Mouse (Mus musculus): ENCODE data around the gene Lysmd1. TPM values are rescaled to one million over a fixed set of nuclear protein-coding genes. Genes with fewer than 3 reads are reported as not detected.
A peak's percentile ranks its signal among the peaks of the same experiment; 100 is the strongest.

Lysmd1 gene
- total RNA-seq, 2 experiments from 2014 or later, result 23.2 to 23.5 TPM

GRCm38 (mm10) chr3:95163419-95164255, 29.7 kb downstream of the Lysmd1 start:
- intact Hi-C loops (cut with DNase I), result loop anchor here (5.0 kb wide), 2 partner anchors 39 to 54 kb away; partner anchors contain the start of gene Gabpb2
- DNase-seq (ENCODE audit: extremely low spot score in 1 of 2, low spot score in 2 of 2), result peak in 1 of 2 experiments; percentile 32

- intact Hi-C loops (cut with DNase I), result loop anchor here (5.0 kb wide), 2 partner anchors 38 to 53 kb away; partner anchors contain the start of gene Gabpb2
- no peak for DNase-seq (ENCODE audit: extremely low spot score in 1 of 2, low spot score in 2 of 2)
Measured at GRCm38 (mm10) chr3:95164256-95164550, 30.3 kb downstream of the Lysmd1 start.

DNA sequence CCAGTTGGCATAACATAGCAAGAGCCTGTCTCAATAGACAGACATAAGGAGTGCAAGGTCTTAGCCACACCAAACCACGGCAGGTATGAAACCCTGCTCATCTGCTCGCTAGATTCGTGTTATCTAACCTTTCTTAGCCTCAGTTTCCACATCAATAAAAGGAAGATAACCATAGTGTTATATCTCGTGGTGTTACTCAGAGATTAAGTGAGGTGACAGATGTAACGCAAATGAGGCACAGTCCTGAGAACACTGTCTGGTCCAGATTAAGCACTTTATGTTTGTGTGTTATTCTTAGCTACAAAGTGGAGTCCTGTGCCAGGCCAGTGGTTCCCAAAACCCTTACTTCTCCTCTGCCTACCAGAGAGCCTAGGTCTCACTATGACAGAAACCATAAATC, 31.0 kb downstream of the Lysmd1 start:
- no peak for DNase-seq (ENCODE audit: extremely low spot score in 1 of 2, low spot score in 2 of 2)
- intact Hi-C loops (cut with DNase I), result loop anchor here (5.0 kb wide), 2 partner anchors 37 to 52 kb away; partner anchors contain the start of gene Gabpb2

GRCm38 (mm10) chr3:95169996-95170395, 36.1 kb downstream of the Lysmd1 start:
- DNase-seq (ENCODE audit: extremely low spot score in 1 of 2, low spot score in 2 of 2), result no peak
- intact Hi-C loops (cut with DNase I), result no loop called here

- intact Hi-C loops (cut with DNase I), result no loop called here
- no peak for DNase-seq (ENCODE audit: extremely low spot score in 1 of 2, low spot score in 2 of 2)
Measured at GRCm38 (mm10) chr3:95171105-95171504, 37.2 kb downstream of the Lysmd1 start.

- DNase-seq (ENCODE audit: extremely low spot score in 1 of 2, low spot score in 2 of 2), result no peak
- intact Hi-C loops (cut with DNase I), result no loop called here
Measured at GRCm38 (mm10) chr3:95172526-95173255, 38.8 kb downstream of the Lysmd1 start.

DNA sequence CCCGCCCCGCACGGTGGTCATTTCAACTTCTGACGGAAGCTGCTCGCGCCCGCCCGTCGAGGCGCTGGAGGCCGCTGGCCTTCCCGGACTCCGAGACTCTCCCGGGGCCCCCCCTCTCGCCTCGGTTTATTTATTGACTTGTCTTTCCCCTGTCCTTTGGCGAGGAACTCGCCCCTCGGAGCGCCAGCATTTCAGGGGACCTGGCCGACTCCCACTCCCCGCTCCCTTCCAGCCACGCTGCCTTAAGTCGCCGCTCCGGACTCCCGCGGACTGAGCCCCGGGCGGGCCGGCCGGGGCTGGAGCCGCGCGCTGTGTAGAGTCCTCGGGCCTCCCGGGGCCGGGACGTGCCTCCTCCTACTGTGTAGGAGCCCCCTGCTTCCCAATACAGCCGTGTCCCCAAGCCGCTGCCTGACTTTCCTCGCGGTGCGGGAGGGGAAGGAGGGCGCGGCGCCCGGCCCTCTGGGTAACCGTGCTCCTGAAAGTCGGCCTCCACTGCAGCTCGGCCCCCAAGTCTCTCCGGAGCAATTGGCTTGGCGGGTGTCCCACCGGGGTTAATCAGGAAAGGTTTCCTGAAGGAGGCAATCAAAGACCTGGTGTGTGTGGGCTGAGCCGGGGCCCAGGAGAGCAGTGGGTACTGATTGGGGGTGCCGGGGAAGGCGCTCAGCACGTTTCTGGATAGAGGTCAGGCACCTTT, 39.5 kb downstream of the Lysmd1 start:
- peak in 1 of 2 experiments; percentile 52 for DNase-seq (ENCODE audit: extremely low spot score in 1 of 2, low spot score in 2 of 2)
- intact Hi-C loops (cut with DNase I), result no loop called here

- peak; percentile 81 to 88 for DNase-seq (ENCODE audit: extremely low spot score in 1 of 2, low spot score in 2 of 2)
- intact Hi-C loops (cut with DNase I), result no loop called here
Measured at GRCm38 (mm10) chr3:95174011-95174592, 40.2 kb downstream of the Lysmd1 start.

DNA sequence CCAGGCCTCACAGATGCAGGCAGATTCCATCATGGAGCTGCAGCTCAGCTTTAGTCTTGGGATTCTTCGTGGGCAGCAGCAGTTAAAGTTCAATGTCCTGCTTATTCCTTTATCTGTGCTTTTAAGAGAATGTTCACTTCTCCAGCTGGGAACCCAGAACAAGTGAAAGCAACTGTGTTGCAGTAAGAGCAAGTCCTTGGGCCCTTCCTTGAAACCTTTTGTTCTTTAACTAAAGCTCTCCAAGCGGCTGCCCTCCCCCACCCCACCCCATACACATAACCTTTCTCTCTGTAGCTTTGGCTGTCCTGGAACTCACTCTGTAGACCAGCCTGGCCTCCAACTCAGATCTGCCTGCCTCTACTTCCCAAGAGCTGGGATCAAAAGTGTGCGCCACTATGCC, 42.6 kb downstream of the Lysmd1 start:
- intact Hi-C loops (cut with DNase I), result no loop called here
- DNase-seq (ENCODE audit: extremely low spot score in 1 of 2, low spot score in 2 of 2), result no peak

GRCm38 (mm10) chr3:95177583-95177982, 43.7 kb downstream of the Lysmd1 start:
- intact Hi-C loops (cut with DNase I), result no loop called here
- DNase-seq (ENCODE audit: extremely low spot score in 1 of 2, low spot score in 2 of 2), result no peak

- DNase-seq (ENCODE audit: extremely low spot score in 1 of 2, low spot score in 2 of 2), result no peak
Measured at GRCm38 (mm10) chr3:95178948-95179347, 45.1 kb downstream of the Lysmd1 start.

GRCm38 (mm10) chr3:95179890-95180289, 46.0 kb downstream of the Lysmd1 start:
- intact Hi-C loops (cut with DNase I), result no loop called here
- no peak for DNase-seq (ENCODE audit: extremely low spot score in 1 of 2, low spot score in 2 of 2)

More at GRCm38 (mm10) chr3:95178948-95179347, 45.1 kb downstream of the Lysmd1 start:
- intact Hi-C loops (cut with DNase I), result no loop called here

GRCm38 (mm10) chr3:95181841-95182240, 48.0 kb downstream of the Lysmd1 start:
- intact Hi-C loops (cut with DNase I), result no loop called here
- DNase-seq (ENCODE audit: extremely low spot score in 1 of 2, low spot score in 2 of 2), result no peak

GRCm38 (mm10) chr3:95184796-95185577, 51.1 kb downstream of the Lysmd1 start:
- intact Hi-C loops (cut with DNase I), result no loop called here

DNA sequence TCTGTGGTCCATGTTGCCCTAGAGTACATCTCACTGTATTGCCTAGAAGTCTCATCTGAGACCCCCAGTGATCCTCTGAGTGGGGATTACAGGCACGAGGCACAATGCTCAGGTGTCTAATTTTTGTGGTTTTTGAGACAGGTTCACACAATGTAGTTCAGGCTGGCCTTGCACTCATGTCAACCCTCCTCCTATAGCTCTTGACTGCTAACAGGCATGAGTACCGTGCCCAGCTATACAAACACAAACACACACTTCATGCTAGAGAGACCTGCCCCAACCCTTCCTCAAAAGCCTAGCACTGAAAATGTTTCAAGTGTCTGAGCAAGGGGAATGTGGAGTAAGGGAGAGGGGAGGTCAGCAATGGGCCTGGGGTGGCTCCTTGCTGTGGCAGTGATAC, 52.2 kb downstream of the Lysmd1 start:
- no peak for DNase-seq (ENCODE audit: extremely low spot score in 1 of 2, low spot score in 2 of 2)
- intact Hi-C loops (cut with DNase I), result no loop called here

More at GRCm38 (mm10) chr3:95184796-95185577, 51.1 kb downstream of the Lysmd1 start:
- DNase-seq (ENCODE audit: extremely low spot score in 1 of 2, low spot score in 2 of 2), result no peak

- intact Hi-C loops (cut with DNase I), result no loop called here
- no peak for DNase-seq (ENCODE audit: extremely low spot score in 1 of 2, low spot score in 2 of 2)
Measured at GRCm38 (mm10) chr3:95186888-95187287, 53.0 kb downstream of the Lysmd1 start.
